Mouse (Mus musculus) adrenal gland, adult 18-20 months (tissue): ENCODE measurements around the gene Asic2. TPM values are rescaled to one million over a fixed set of nuclear protein-coding genes. Genes with fewer than 3 reads are reported as not detected.

ENCODE experiments used
- DNase-seq, 2 experiments: peaks; one replicate each; pipeline ENCODE4 v3.0.0; 2021 to 2022; ENCODE audit warnings: low spot score in 2 of 2
- total RNA-seq, 2 experiments: library from RNA; stranded (reverse); gene quantifications; 1 replicate in 1 of 2; 2 replicates in 1 of 2; pipeline ENCODE4 v1.2.3; 2021

Asic2 gene
- total RNA-seq, 2 experiments from 2014 or later, result 2.5 to 3.2 TPM

GRCm38 (mm10) chr11:80877131-80877651, 1091.1 kb downstream of the Asic2 start:
- peak; percentile 50 to 64 for DNase-seq

- DNase-seq, result peak; percentile 76 to 77
Measured at GRCm38 (mm10) chr11:80872509-80873474, 1095.5 kb downstream of the Asic2 start.

GRCm38 (mm10) chr11:80868039-80868438, 1100.2 kb downstream of the Asic2 start:
- no peak for DNase-seq

GRCm38 (mm10) chr11:80862941-80863340, 1105.3 kb downstream of the Asic2 start:
- peak in 1 of 2 experiments; percentile 27 for DNase-seq

- no peak for DNase-seq
Measured at GRCm38 (mm10) chr11:80858065-80858464, 1110.2 kb downstream of the Asic2 start, which contains the start of gene Spaca3. TSS of gene Spaca3 (plus strand) at chr11:80858365.

GRCm38 (mm10) chr11:80856827-80857226, 1111.4 kb downstream of the Asic2 start:
- DNase-seq, result no peak

- DNase-seq, result no peak
Measured at GRCm38 (mm10) chr11:80854908-80855307, 1113.3 kb downstream of the Asic2 start.

GRCm38 (mm10) chr11:80854430-80854829, 1113.8 kb downstream of the Asic2 start:
- no peak for DNase-seq

GRCm38 (mm10) chr11:80853014-80853413, 1115.2 kb downstream of the Asic2 start:
- no peak for DNase-seq

- peak in 1 of 2 experiments; percentile 13 for DNase-seq
Measured at GRCm38 (mm10) chr11:80851859-80852258, 1116.4 kb downstream of the Asic2 start.

- DNase-seq, result no peak
Measured at GRCm38 (mm10) chr11:80848131-80848530, 1120.1 kb downstream of the Asic2 start.

GRCm38 (mm10) chr11:80846115-80846514, 1122.1 kb downstream of the Asic2 start:
- DNase-seq, result no peak

- DNase-seq, result no peak
Measured at GRCm38 (mm10) chr11:80845486-80845885, 1122.8 kb downstream of the Asic2 start.

GRCm38 (mm10) chr11:80843435-80843834, 1124.8 kb downstream of the Asic2 start:
- DNase-seq, result no peak

- no peak for DNase-seq
Measured at GRCm38 (mm10) chr11:80838724-80839123, 1129.5 kb downstream of the Asic2 start.

GRCm38 (mm10) chr11:80835841-80836240, 1132.4 kb downstream of the Asic2 start:
- no peak for DNase-seq

GRCm38 (mm10) chr11:80835395-80835794, 1132.9 kb downstream of the Asic2 start:
- no peak for DNase-seq

Other genes starting within 250 kb of the Asic2 start
- gene 5530401A14Rik, start 107.8 kb downstream of the Asic2 start, total RNA-seq, result under 1 TPM in 1 of 2 experiments, not detected in 1; 0.17 TPM
- 1 to 10 TPM in 1 of 2 experiments, under 1 TPM in 1; 0.80 to 1.7 TPM for gene Ccl2, start 67.1 kb upstream of the Asic2 start, total RNA-seq
- gene Gm17268, start 70.1 kb upstream of the Asic2 start, total RNA-seq, result not detected
- under 1 TPM in 1 of 2 experiments, not detected in 1; 0.51 TPM for gene Ccl7, start 77.3 kb upstream of the Asic2 start, total RNA-seq
- 10 to 100 TPM in 1 of 2 experiments, 1 to 10 TPM in 1; 4.6 to 14.4 TPM for gene Ccl11, start 89.4 kb upstream of the Asic2 start, total RNA-seq
- gene Ccl12, start 133.4 kb upstream of the Asic2 start, total RNA-seq, result not detected
- 1 to 10 TPM in 1 of 2 experiments, not detected in 1; 2.0 TPM for gene Ccl8, start 146.7 kb upstream of the Asic2 start, total RNA-seq